ENCODE assay signal across 11 mouse cellular contexts in genomic region chr1:118482285-118483019, GRCm38 (mm10).
A peak's percentile ranks its signal among the peaks of the same experiment; 100 is the strongest.
DNase-seq lines count a peak whose midpoint lies in the region; ATAC-seq lines count a peak whose summit lies in the region.
"Had no signal": no experiment of that assay in that cellular context is flagged by ENCODE, and none has a peak within 500 bp of the region (broad histone marks: within the 10 kb centered on the region; RNA-seq: fewer than 3 reads in every experiment).

No protein-coding gene starts in this region.

- H3K4me2 ChIP-seq in forebrain, embryonic 12.5 days, result peak overlapping the region; percentile 17
- no peak overlapping the region for H3K4me2 ChIP-seq in limb, embryonic 12.5 days
- H3K4me2 ChIP-seq: limb, embryonic 15.5 days; neural tube, embryonic 15.5 days had no signal

- peaks cover 33% of the 10 kb centered on the region for H3K4me1 ChIP-seq in forebrain, embryonic 12.5 days
- peaks cover 36% of the 10 kb centered on the region for H3K4me1 ChIP-seq in forebrain, embryonic 10.5 days
- H3K4me1 ChIP-seq in limb, embryonic 12.5 days (replicated peaks), result no peaks in the 10 kb centered on the region; the same call in none of the 2 replicates
- no peaks in the 10 kb centered on the region for H3K4me1 ChIP-seq in limb, embryonic 10.5 days
- H3K4me1 ChIP-seq: limb, embryonic 15.5 days had no signal

- no peak overlapping the region for H3K9ac ChIP-seq in forebrain, embryonic 12.5 days
- H3K9ac ChIP-seq in limb, embryonic 12.5 days (replicated peaks), result no peak overlapping the region
- H3K9ac ChIP-seq: limb, embryonic 15.5 days; neural tube, embryonic 15.5 days had no signal

- 0 out of 2 replicates have a peak, but pooled peaks cover 15% of the 10 kb centered on the region for H3K36me3 ChIP-seq in forebrain, embryonic 12.5 days (replicated peaks)
- peaks cover 40% of the 10 kb centered on the region for H3K36me3 ChIP-seq in forebrain, embryonic 10.5 days (replicated peaks)
- H3K36me3 ChIP-seq in limb, embryonic 12.5 days, result peaks cover 23% of the 10 kb centered on the region
- peaks cover 34% of the 10 kb centered on the region for H3K36me3 ChIP-seq in limb, embryonic 10.5 days
- H3K36me3 ChIP-seq: neural tube, embryonic 15.5 days had no signal

- H3K9me3 ChIP-seq in forebrain, embryonic 12.5 days, result no peaks in the 10 kb centered on the region
- no peaks in the 10 kb centered on the region for H3K9me3 ChIP-seq in forebrain, embryonic 10.5 days
- H3K9me3 ChIP-seq in limb, embryonic 12.5 days, result no peaks in the 10 kb centered on the region
- H3K9me3 ChIP-seq in limb, embryonic 10.5 days (replicated peaks), result no peaks in the 10 kb centered on the region
- H3K9me3 ChIP-seq: limb, embryonic 15.5 days; neural tube, embryonic 15.5 days had no signal

- no peak for DNase-seq in forebrain, embryonic 10.5 days (ENCODE audit: extremely low spot score, low spot score)
- DNase-seq in limb, embryonic 10.5 days (ENCODE audit: low spot score), result no peak
- DNase-seq in brain, adult 2 months (ENCODE audit: low read depth, low spot score), result peak; percentile 50
- DNase-seq in heart, postnatal 10 days, result peak; percentile 70
- DNase-seq in layer of hippocampus, adult 9-10 months (ENCODE audit: low spot score), result no peak
- DNase-seq in neural tube, embryonic 10.5 days (ENCODE audit: extremely low spot score, low spot score), result no peak
- DNase-seq: kidney, postnatal 25 days had no signal

- H3K4me3 ChIP-seq in forebrain, embryonic 12.5 days (replicated peaks), result no peak overlapping the region
- H3K4me3 ChIP-seq in forebrain, embryonic 10.5 days, result no peak overlapping the region
- no peak overlapping the region for H3K4me3 ChIP-seq in limb, embryonic 12.5 days (replicated peaks)
- H3K4me3 ChIP-seq in limb, embryonic 10.5 days, result no peak overlapping the region
- H3K4me3 ChIP-seq: limb, embryonic 15.5 days; neural tube, embryonic 15.5 days had no signal

- no peaks in the 10 kb centered on the region for H3K27me3 ChIP-seq in forebrain, embryonic 12.5 days
- no peaks in the 10 kb centered on the region for H3K27me3 ChIP-seq in forebrain, embryonic 10.5 days (ENCODE audit: poor library complexity, severe bottlenecking)
- no peaks in the 10 kb centered on the region for H3K27me3 ChIP-seq in limb, embryonic 12.5 days
- no peaks in the 10 kb centered on the region for H3K27me3 ChIP-seq in limb, embryonic 10.5 days (ENCODE audit: low read depth, poor library complexity, severe bottlenecking)
- H3K27me3 ChIP-seq: limb, embryonic 15.5 days; neural tube, embryonic 15.5 days had no signal

- WGBS in forebrain, embryonic 12.5 days, result 83% methylated on average over 8 of the region's 8 CpGs
- 82% methylated on average over 8 of the region's 8 CpGs for WGBS in forebrain, embryonic 10.5 days
- WGBS in limb, embryonic 12.5 days, result 81% methylated on average over 8 of the region's 8 CpGs
- WGBS in limb, embryonic 10.5 days, result 81% methylated on average over 8 of the region's 8 CpGs

- no peak for ATAC-seq in forebrain, embryonic 12.5 days (ENCODE audit: low FRiP score)
- ATAC-seq in limb, embryonic 12.5 days (ENCODE audit: insufficient number of reproducible peaks, insufficient read depth, low FRiP score, low TSS enrichment, low read depth), result no peak

- peak overlapping the region; percentile 63 for H3K27ac ChIP-seq in forebrain, embryonic 12.5 days
- H3K27ac ChIP-seq in forebrain, embryonic 10.5 days, result no peak overlapping the region
- peak overlapping the region; percentile 29; the same call in 1 of the 2 replicates for H3K27ac ChIP-seq in limb, embryonic 12.5 days
- no peak overlapping the region for H3K27ac ChIP-seq in limb, embryonic 10.5 days
- H3K27ac ChIP-seq: limb, embryonic 15.5 days; neural tube, embryonic 15.5 days had no signal

- intact Hi-C loops in heart, postnatal 10 days (cut with DNase I), result no loop called here

Comparison
In these comparisons a context has a peak if more than half of its experiments do, and no peak if none do; other contexts are left out.
1. H3K27ac ChIP-seq: peak in forebrain, embryonic 12.5 days (single experiment) and limb, embryonic 12.5 days (single experiment); none in forebrain, embryonic 10.5 days (single experiment) and limb, embryonic 10.5 days (single experiment).
2. DNase-seq: peak in brain, adult 2 months (single experiment) and heart, postnatal 10 days (2 of 2); none in forebrain, embryonic 10.5 days (single experiment), limb, embryonic 10.5 days (single experiment), layer of hippocampus, adult 9-10 months (single experiment) and neural tube, embryonic 10.5 days (single experiment).